Mouse (Mus musculus): ENCODE measurements around the gene Crip2.

Crip2 gene

GRCm38 (mm10) chr12:113146112-113147057 lies 6.3 kb downstream of the Crip2 start, which contains the start of gene Crip1:
TSS of gene Crip1 (plus strand) at chr12:113146316.
- DNase-seq (ENCODE audit: low read depth in 2 of 2, low spot score in 2 of 2): peak; percentile 90 to 93

- DNase-seq (ENCODE audit: low read depth in 2 of 2, low spot score in 2 of 2): no peak
Observed at GRCm38 (mm10) chr12:113147481-113147880, 7.4 kb downstream of the Crip2 start.

GRCm38 (mm10) chr12:113148381-113149035 lies 8.5 kb downstream of the Crip2 start:
- no peak for DNase-seq (ENCODE audit: low read depth in 2 of 2, low spot score in 2 of 2)

GRCm38 (mm10) chr12:113149341-113149740 lies 9.3 kb downstream of the Crip2 start:
- DNase-seq (ENCODE audit: low read depth in 2 of 2, low spot score in 2 of 2): no peak

- DNase-seq (ENCODE audit: low read depth in 2 of 2, low spot score in 2 of 2): no peak
Observed at GRCm38 (mm10) chr12:113149896-113150295, 9.9 kb downstream of the Crip2 start.

- DNase-seq (ENCODE audit: low read depth in 2 of 2, low spot score in 2 of 2): no peak
Observed at GRCm38 (mm10) chr12:113150591-113150990, 10.6 kb downstream of the Crip2 start.

- no peak for DNase-seq (ENCODE audit: low read depth in 2 of 2, low spot score in 2 of 2)
Observed at GRCm38 (mm10) chr12:113151046-113151445, 11.0 kb downstream of the Crip2 start.

- no peak for DNase-seq (ENCODE audit: low read depth in 2 of 2, low spot score in 2 of 2)
Observed at GRCm38 (mm10) chr12:113151661-113152271, 11.7 kb downstream of the Crip2 start.

GRCm38 (mm10) chr12:113152272-113152661 lies 12.2 kb downstream of the Crip2 start:
- DNase-seq (ENCODE audit: low read depth in 2 of 2, low spot score in 2 of 2): peak; percentile 52 to 53

- DNase-seq (ENCODE audit: low read depth in 2 of 2, low spot score in 2 of 2): no peak
Observed at GRCm38 (mm10) chr12:113152991-113153525, 13.0 kb downstream of the Crip2 start.

- DNase-seq (ENCODE audit: low read depth in 2 of 2, low spot score in 2 of 2): no peak
Observed at GRCm38 (mm10) chr12:113153971-113154370, 13.9 kb downstream of the Crip2 start.

GRCm38 (mm10) chr12:113154747-113155075 lies 14.7 kb downstream of the Crip2 start:
- DNase-seq (ENCODE audit: low read depth in 2 of 2, low spot score in 2 of 2): no peak

GRCm38 (mm10) chr12:113155076-113155771 lies 15.2 kb downstream of the Crip2 start:
- peak; percentile 36 to 39 for DNase-seq (ENCODE audit: low read depth in 2 of 2, low spot score in 2 of 2)

GRCm38 (mm10) chr12:113155887-113156539 lies 16.0 kb downstream of the Crip2 start, which contains the start of gene Tedc1:
TSS of gene Tedc1 (plus strand) at chr12:113156421.
- peak; percentile 99 to 100 for DNase-seq (ENCODE audit: low read depth in 2 of 2, low spot score in 2 of 2)

GRCm38 (mm10) chr12:113156540-113156929 lies 16.5 kb downstream of the Crip2 start:
- no peak for DNase-seq (ENCODE audit: low read depth in 2 of 2, low spot score in 2 of 2)

GRCm38 (mm10) chr12:113157002-113157401 lies 17.0 kb downstream of the Crip2 start:
- DNase-seq (ENCODE audit: low read depth in 2 of 2, low spot score in 2 of 2): no peak

- no peak for DNase-seq (ENCODE audit: low read depth in 2 of 2, low spot score in 2 of 2)
Observed at GRCm38 (mm10) chr12:113157521-113157920, 17.5 kb downstream of the Crip2 start.

GRCm38 (mm10) chr12:113157971-113158370 lies 17.9 kb downstream of the Crip2 start:
- DNase-seq (ENCODE audit: low read depth in 2 of 2, low spot score in 2 of 2): no peak

GRCm38 (mm10) chr12:113163561-113164006 lies 23.5 kb downstream of the Crip2 start:
- no peak for DNase-seq (ENCODE audit: low read depth in 2 of 2, low spot score in 2 of 2)

- DNase-seq (ENCODE audit: low read depth in 2 of 2, low spot score in 2 of 2): peak in 1 of 2 experiments; percentile 46
Observed at GRCm38 (mm10) chr12:113168031-113168536, 28.0 kb downstream of the Crip2 start.
